Mouse (Mus musculus) liver, adult (tissue): ENCODE data around the gene Prtg.

Experiments used
- GATA4 ChIP-seq: IDR thresholded peaks from 2 replicates; pipeline ENCODE4 v1.6.1; 2014; ENCODE audit warnings: mild to moderate bottlenecking, low read length; ENCODE audit not compliant: insufficient replicate concordance

The Prtg gene

DNA sequence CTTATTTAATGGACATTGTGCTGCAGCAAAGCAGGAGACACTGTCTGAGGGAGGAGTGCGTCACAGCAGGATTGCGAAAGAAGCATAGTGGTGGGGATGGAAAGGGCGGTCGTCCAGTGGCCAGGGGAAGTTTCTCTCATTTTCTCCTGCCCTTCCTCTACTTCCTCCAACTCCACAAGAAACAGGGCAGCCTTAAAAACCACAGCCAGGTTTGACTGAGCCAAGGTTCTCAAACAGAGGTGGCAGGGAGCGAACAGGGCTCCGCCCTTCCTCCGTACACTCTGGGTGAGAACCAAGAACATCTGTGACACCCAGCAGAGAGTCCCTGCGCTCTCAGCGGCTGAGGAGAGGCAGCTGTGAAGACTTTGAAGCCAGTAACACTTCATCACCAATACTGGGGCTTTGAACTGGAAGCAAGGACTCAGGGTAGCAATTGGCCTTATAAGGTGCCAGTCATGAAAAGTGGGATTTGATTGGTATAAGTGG, 9.5 kb upstream of the Prtg start:
- no peak for TF ChIP-seq GATA4

DNA sequence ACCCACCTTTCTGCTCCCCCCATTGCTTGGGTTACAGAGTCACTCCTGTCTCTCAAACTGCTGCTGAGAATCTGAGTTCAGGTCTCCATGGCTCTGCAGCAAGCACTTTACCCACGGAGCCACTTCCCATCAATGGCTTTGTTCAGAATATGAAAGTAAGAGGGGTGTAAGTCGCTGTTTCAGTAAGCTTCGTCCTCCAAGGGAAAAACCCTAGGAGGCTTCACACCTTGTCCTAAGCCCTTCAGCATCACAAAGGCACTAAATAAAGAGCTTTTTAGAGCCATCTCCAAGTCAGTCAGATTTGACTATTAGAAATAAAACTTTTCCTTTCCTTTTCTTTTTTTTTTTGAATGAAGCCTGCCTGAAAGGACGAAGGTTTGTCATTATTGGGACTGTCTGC, 3.4 kb upstream of the Prtg start:
- TF ChIP-seq GATA4 = no peak

GRCm38 (mm10) chr9:72806146-72806545, 528 bp upstream of the Prtg start:
- TF ChIP-seq GATA4 = no peak

DNA sequence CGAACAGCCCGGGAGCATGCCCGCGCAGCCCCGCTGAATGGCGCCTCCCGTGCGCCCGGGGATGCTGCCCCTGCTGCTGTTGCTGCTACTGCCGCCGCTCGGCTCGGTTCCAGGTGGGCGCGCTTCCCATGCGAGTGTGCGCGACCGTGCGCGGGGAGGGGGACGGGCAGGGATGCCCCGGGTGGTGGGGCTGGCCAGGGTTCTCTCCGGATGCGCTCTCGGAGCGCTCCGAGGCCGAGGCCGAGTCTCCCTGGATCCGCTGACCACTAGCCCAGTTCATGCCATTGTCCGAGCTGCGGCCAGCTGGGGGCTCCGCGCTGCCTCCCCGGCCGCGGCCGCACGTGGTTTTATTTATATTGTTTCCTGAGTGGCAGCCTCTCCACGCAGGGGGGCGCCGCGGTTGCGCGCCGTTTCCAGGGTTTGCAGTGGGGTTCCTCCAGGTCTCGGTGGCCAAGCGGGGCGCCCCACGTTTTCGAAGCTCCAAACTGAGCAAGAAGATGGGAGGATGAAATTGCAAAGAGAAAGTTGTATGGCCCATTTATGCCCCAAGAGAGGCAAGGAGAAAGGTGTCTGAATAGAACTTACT, 839 bp downstream of the Prtg start:
- no peak for TF ChIP-seq GATA4

GRCm38 (mm10) chr9:72808176-72808575, 1.5 kb downstream of the Prtg start:
- no peak for TF ChIP-seq GATA4

DNA sequence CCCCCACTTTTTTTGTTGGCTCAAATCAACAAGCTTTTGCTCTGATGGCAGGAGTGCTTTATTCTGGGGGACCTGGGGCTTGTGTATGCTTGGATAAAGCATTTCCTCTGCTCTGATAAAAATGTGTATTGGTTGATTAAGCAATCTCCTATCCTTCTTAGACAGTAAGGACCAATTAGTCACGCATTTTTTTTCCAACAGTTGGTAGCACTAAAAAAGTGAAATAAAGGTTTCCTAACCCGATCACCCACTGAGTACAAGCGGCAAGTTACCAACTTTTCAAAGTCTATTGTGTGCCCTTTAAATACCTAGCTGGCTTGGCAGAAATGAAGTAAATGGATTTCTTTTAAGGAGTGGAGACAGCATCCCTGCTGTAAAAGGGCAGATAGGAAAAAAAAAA, 1.9 kb downstream of the Prtg start:
- TF ChIP-seq GATA4 = no peak

GRCm38 (mm10) chr9:72809077-72809476, 2.4 kb downstream of the Prtg start:
- no peak for TF ChIP-seq GATA4

DNA sequence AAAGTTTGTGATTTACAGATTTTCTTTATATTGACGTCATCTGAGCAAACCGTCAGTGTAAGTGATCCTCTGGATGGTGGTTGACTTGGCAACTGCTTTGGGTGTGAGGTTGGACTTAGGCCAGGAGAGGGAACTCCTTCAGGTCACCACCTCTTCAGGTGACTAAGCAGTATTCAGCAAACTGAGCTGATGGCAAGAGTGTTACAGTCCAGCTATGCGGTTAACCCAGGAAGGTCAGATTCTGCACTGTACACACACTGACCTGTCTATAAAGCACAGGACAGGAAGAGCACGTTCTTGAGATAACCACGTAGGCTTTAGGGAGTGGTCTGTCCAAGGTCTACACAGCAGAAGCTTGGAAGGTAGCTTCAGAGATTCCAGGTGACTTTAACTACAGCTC, 3.9 kb downstream of the Prtg start:
- TF ChIP-seq GATA4 = no peak

GRCm38 (mm10) chr9:72812091-72812490, 5.4 kb downstream of the Prtg start:
- TF ChIP-seq GATA4 = no peak

DNA sequence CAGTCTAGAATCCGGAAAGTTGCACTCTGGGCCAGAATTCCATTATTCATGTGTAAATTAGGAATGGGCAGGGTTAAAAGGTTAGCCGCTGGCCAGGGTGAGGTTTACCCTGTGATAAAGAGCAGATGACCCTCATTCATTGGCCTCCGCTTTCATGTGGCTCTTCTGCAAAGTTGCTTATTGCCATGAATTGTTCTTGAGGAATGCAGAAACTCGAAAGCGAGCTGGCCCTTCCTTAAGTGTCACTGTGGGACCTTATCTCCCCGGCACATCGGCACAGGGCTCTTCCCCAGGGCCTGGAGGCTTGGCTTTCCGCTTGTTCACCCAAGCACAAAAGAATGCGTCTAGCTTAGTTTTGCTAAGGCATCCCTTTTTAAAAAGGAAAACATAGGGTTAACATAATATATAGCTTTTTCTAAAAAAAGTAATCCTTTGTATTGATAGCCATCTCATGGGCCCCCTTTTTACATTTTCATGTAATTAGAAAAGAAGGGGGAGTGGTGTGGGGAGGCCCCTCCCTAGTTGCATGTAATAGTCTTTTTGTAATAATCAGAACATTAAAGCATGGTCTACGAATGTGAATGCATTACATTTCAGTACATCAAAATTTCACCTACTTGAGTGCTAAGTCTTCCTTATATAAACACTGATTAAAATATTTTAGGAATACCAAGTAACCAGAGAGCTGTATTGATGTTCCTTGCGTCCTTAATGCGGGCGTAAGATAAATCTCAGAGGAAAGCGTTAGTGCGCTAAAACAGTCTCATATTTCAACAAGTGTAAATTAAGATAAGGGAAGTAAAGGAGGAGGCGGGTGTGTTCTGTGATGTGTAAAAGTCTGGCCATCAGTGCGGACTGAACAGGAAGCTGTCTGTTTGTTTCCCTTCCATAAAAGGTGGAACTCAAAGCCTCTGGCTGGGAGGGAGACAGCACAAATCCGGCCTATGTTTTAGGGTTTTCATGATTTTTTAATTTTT, 6.2 kb downstream of the Prtg start:
- no peak for TF ChIP-seq GATA4

- no peak for TF ChIP-seq GATA4
Measured at GRCm38 (mm10) chr9:72825511-72825910, 18.8 kb downstream of the Prtg start.

- no peak for TF ChIP-seq GATA4
Measured at GRCm38 (mm10) chr9:72825976-72826375, 19.3 kb downstream of the Prtg start.

GRCm38 (mm10) chr9:72828616-72829257, 22.1 kb downstream of the Prtg start:
- no peak for TF ChIP-seq GATA4

DNA sequence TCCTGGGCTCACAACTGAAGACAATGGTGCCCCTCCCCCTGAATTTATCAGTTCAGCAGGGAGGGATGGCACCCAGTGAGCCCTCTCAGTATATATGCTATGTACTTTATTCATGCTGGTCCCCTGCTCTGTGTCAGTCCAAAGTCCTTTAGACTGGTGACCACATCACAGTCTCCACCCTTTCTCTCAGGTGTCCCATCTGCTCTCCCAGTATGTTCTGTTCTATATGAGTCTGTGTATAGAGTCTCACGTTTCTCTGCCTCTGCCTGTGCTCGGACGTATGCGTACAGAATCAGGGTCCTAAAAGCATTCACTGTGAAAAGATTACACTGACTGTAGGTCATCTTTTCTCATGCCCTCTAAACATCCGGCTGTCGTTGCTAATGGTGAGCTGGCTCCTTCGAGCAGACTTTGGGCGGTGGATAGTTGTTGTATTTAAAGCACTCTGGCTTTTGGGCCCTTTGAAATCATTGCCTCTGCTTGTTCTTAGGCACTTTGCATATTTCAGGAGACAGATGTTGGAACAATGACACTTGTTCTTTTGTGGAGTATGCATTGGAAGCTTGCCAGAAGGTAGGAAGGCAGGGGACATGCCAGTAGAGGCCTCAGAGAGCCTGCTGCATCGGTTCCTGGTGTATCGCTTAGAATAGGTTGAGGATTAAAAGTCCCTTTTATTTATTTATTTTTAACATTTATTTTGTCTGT, 27.5 kb downstream of the Prtg start:
- TF ChIP-seq GATA4 = no peak

DNA sequence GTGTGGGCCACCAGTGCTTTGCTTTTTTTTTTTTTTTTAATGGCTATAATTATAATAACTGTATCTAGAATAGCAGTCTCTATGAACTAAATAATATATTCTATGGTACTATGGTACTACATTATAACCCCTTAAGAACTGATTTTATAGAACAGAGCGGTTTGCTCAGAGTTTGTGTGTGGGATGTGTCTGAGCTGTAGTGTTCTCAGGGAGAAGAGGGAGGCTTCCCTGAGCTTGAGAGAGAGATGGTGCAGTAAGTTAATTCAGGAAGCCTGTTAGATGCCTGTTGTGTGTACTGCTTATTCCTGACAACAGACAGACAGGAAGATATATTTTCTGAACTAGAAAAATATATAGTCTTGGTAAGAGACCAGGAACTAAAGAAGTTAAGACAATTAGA, 28.3 kb downstream of the Prtg start:
- no peak for TF ChIP-seq GATA4
